Mouse (Mus musculus) CH12.LX (cell line): ENCODE measurements around the gene Mmp1b.

Experiments used
- CTCF ChIP-seq, 2 experiments: IDR thresholded peaks in 1 of 2; conservative IDR thresholded peaks in 1 of 2; 2 replicates each; pipeline ENCODE4 v1.5.1; 2011 to 2012; ENCODE audit warnings: low read depth in 2 of 2, low read length in 2 of 2, improper control_type of control experiment in 1 of 2, inconsistent platforms in 1 of 2, mild to moderate bottlenecking in 1 of 2, moderate library complexity in 1 of 2
- EP300 ChIP-seq: IDR thresholded peaks from 2 replicates; pipeline ENCODE4 v1.6.1; 2011; ENCODE audit warnings: low read length, improper control_type of control experiment
- HCFC1 ChIP-seq: IDR thresholded peaks from 2 replicates; pipeline ENCODE4 v1.6.1; 2012; ENCODE audit warnings: low read depth, mild to moderate bottlenecking, inconsistent platforms, low read length, improper control_type of control experiment
- POLR2A ChIP-seq: IDR thresholded peaks from 2 replicates; pipeline ENCODE4 v1.6.1; 2011; ENCODE audit warnings: low read depth, mild to moderate bottlenecking, improper control_type of control experiment, low read length
- TBP ChIP-seq: conservative IDR thresholded peaks from 2 replicates; pipeline ENCODE4 v1.6.1; 2011; ENCODE audit warnings: low read depth, low read length, improper control_type of control experiment
- TCF12 ChIP-seq: IDR thresholded peaks from 2 replicates; pipeline ENCODE4 v1.6.1; 2014; ENCODE audit warnings: low read depth, mild to moderate bottlenecking, inconsistent platforms, low read length, improper control_type of control experiment
- UBTF ChIP-seq: IDR thresholded peaks from 2 replicates; pipeline ENCODE4 v1.6.1; 2012; ENCODE audit warnings: low read depth, mild to moderate bottlenecking, inconsistent platforms, low read length, improper control_type of control experiment, moderate library complexity
- USF1 ChIP-seq: IDR thresholded peaks from 2 replicates; pipeline ENCODE4 v1.6.1; 2014; ENCODE audit warnings: low read depth, mild to moderate bottlenecking, inconsistent platforms, low read length, improper control_type of control experiment
- ZKSCAN1 ChIP-seq: IDR thresholded peaks from 2 replicates; pipeline ENCODE4 v1.6.1; 2012; ENCODE audit warnings: low read depth, inconsistent platforms, low read length, improper control_type of control experiment, borderline replicate concordance

DNA sequence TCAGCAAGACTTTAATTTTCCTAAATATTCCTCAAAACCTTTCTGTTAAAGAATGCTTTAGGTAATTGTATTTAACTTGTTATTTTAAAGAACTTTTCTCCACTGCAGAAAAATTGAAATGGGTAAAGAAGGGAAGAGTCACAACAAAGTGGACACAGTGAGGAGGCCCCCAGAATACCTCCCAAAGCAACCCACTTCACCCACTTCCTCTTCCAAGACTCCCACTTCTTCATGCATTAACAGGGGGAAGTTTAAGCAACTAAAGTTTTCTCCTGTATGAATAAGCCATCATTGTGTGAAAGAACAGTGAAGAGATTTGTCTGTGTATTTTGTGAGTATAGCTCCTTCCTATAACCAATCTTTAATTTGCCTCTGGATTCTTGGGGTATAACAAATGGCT lies 43.7 kb downstream of the Mmp1b start, which contains the start of gene Mmp12:
- no peak for TF ChIP-seq TBP
- no peak for TF ChIP-seq POLR2A
- no peak for TF ChIP-seq EP300
- no peak for TF ChIP-seq CTCF (conservative IDR thresholded peaks at IDR 0.05 in 1 of 2, IDR thresholded peaks at IDR 0.05 in 1 of 2; ENCODE audit: low read depth in 2 of 2, low read length in 2 of 2)
- no peak for TF ChIP-seq HCFC1
- no peak for TF ChIP-seq ZKSCAN1
- TF ChIP-seq TCF12: no peak
- no peak for TF ChIP-seq UBTF
- TF ChIP-seq USF1: no peak
